Mouse (Mus musculus) limb, embryonic 12.5 days (tissue): ENCODE measurements around the gene Dbnl. TPM values are rescaled to one million over a fixed set of nuclear protein-coding genes. Genes with fewer than 3 reads are reported as not detected.

Experiments
- ATAC-seq: fragments of 200-750 bp; cut with Nextera tagmentation; 2 replicates; pipeline ENCODE4 v1.8.0; 2017; ENCODE audit warnings: low read depth, moderate TSS enrichment; ENCODE audit not compliant: insufficient number of reproducible peaks, insufficient read depth, low FRiP score, low TSS enrichment
- H3K27ac ChIP-seq: fragments of 300-500 bp; sonication (generic); 2 replicates; pipeline ENCODE4 v1.5.1; 2016; ENCODE audit warnings: mild to moderate bottlenecking, moderate library complexity
- H3K27me3 ChIP-seq: fragments of 300-500 bp; sonication (generic); 2 replicates; pipeline ENCODE4 v1.6.1; 2016; ENCODE audit warnings: mild to moderate bottlenecking, moderate library complexity
- H3K36me3 ChIP-seq: fragments of 300-500 bp; sonication (generic); 2 replicates; pipeline ENCODE4 v1.6.1; 2016; ENCODE audit warnings: mild to moderate bottlenecking, moderate library complexity
- H3K4me1 ChIP-seq: fragments of 300-500 bp; sonication (generic); replicated peaks from 2 replicates; pipeline ENCODE4 v1.6.1; 2016
- H3K4me2 ChIP-seq: fragments of 300-500 bp; sonication (generic); 2 replicates; pipeline ENCODE4 v1.6.1; 2016; ENCODE audit warnings: mild to moderate bottlenecking, moderate library complexity
- H3K4me3 ChIP-seq: fragments of 300-500 bp; sonication (generic); replicated peaks from 2 replicates; pipeline ENCODE4 v1.5.1; 2016; ENCODE audit warnings: mild to moderate bottlenecking
- H3K9ac ChIP-seq: fragments of 300-500 bp; sonication (generic); replicated peaks from 2 replicates; pipeline ENCODE4 v1.6.1; 2016; ENCODE audit warnings: mild to moderate bottlenecking, moderate library complexity
- H3K9me3 ChIP-seq: fragments of 300-500 bp; sonication (generic); 2 replicates; pipeline ENCODE4 v1.6.1; 2016; ENCODE audit warnings: mild to moderate bottlenecking, moderate library complexity
- WGBS: fragments of 180-500 bp; shearing (Covaris S2); methylation state at CpG from one replicate; pipeline ENCODE4 v1.1.7; 2016; 5-methylcytosine and 5-hydroxymethylcytosine counted together
- polyA plus RNA-seq: library from polyadenylated mRNA; unstranded; fragments of >200 nt; fragmentation: Nextera tagmentation; extraction: Ambion mirVana; gene quantifications from 2 replicates; pipeline ENCODE4 v1.2.1, GENCODE M21; 2016

Dbnl gene
- polyA plus RNA-seq, 1 experiment from 2014 or later: 122 TPM

DNA sequence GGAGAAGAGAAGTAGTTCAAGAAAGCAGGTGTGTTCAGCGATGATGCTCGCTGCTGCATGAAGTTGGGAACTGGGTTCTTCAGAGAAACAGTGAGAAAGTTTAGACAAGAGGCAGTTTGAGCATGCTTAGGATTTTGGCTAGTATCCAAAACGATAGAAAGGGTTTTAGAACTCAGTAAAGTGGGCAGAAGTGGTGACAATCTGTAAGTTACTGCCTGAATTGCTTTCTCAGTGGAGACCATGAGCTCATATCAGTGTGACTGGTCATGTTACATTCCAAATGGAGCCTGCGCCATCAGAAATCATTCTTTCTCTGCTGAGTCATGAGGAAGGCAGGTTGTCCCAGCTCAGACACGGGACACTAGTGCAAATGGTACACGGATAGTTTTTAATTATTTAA, 22.3 kb upstream of the Dbnl start:
- H3K4me2 ChIP-seq: no peak overlapping the region
- H3K36me3 ChIP-seq: peaks cover 12% of the 10 kb centered on the region
- peaks cover 5% of the 10 kb centered on the region; the same call in 1 of the 2 replicates for H3K4me1 ChIP-seq
- no peak overlapping the region for H3K27ac ChIP-seq
- WGBS: 90% methylated on average over 6 of the region's 6 CpGs
- no peaks in the 10 kb centered on the region for H3K9me3 ChIP-seq
- no peak for ATAC-seq
- H3K4me3 ChIP-seq: no peak overlapping the region
- no peaks in the 10 kb centered on the region for H3K27me3 ChIP-seq
- no peak overlapping the region for H3K9ac ChIP-seq

DNA sequence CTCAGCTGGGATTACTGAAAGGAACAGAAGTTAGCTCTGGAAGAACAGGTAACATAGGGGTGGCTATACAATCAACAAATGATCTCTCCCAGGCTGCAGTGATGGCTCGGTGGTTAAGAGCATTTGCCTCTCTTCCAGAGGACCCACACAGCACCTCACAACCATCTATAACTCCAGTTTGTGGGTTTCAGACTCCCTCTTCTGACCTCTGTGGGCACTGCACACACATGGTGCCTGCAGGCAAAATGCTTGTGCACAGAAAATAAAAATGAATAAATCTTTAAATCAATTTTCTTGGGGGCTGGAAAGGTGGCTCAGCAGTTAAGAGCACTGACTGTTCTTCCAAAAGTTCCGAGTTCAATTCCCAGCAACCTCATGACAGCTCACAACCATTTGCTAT, 9.8 kb upstream of the Dbnl start:
- no peak overlapping the region for H3K4me3 ChIP-seq
- no peak overlapping the region for H3K4me2 ChIP-seq
- H3K27ac ChIP-seq: no peak overlapping the region
- WGBS: 59% methylated on average over 2 of the region's 2 CpGs
- H3K9me3 ChIP-seq: peaks cover under 1% of the 10 kb centered on the region; the same call in 1 of the 2 replicates
- H3K9ac ChIP-seq: no peak overlapping the region
- ATAC-seq: no peak
- no peaks in the 10 kb centered on the region for H3K27me3 ChIP-seq
- H3K36me3 ChIP-seq: peaks cover 8% of the 10 kb centered on the region
- no peaks in the 10 kb centered on the region for H3K4me1 ChIP-seq

DNA sequence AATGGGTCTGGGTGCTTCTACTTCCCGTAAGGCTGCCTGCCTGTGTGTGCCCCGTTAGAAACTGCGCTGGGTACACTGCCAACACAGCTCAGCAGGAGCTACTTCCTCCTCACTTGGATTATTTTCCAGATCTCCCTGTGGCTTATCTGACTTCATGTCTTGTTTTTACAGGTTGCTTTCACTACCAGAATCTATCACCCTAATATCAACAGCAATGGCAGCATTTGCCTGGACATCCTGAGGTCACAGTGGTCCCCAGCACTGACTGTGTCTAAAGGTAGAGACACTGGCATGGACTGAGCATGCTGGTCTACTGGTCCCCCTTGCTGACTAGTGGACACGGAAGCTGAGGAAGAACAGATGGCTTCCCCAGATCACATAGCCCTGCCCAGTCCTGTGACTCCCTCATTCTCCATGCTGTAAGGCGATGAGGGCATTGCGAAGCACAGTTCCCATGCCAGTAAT, 8.2 kb upstream of the Dbnl start:
- Histone ChIP-seq H3K36me3 (peaks cover 8% of the 10 kb centered on the region), H3K9me3 (no peaks in the 10 kb centered on the region), H3K4me2 (no peak overlapping the region), H3K4me3 (no peak overlapping the region), H3K27ac (no peak overlapping the region), H3K9ac (no peak overlapping the region), H3K27me3 (no peaks in the 10 kb centered on the region), H3K4me1 (no peaks in the 10 kb centered on the region)
- ATAC-seq: no peak
- 95% methylated on average over 6 of the region's 6 CpGs for WGBS

DNA sequence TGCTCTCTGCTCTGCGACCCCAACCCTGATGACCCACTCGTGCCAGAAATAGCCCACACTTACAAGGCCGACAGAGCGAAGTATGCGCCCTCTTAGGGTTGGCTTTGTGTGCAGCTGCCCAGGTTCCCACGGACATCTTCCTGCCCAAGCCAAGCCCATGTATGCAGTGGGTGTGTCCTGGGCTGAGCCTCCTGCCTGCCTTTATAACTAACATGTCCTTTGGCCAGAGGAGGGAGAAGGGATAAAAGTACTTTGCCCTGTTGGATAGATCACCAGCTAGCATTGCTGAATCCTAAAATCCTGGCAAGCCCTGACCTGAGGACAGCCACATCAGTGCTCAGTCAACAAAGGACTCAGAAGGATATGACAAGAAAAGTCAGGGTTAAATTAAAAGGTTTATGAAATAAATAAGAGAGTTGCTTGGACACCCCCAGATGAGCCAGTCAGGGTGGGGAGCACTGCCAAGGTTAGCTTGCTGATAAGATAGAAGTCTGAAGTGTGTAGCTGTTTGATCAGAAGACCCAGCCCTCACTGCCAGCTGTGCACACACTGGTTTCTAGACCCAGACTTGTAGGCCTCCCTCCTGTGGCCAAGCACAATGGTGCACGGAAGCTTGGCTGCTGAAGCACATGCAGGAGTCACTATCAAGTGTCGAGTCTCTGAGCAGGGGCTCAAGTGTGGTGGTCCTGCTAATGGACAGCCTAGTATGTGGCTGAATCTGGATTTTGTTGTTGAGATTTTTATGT, 5.9 kb upstream of the Dbnl start:
- 71% methylated on average over 8 of the region's 8 CpGs for WGBS
- Histone ChIP-seq H3K4me2 (no peak overlapping the region), H3K27me3 (no peaks in the 10 kb centered on the region), H3K4me3 (no peak overlapping the region), H3K4me1 (peaks cover 1% of the 10 kb centered on the region), H3K36me3 (peaks cover 8% of the 10 kb centered on the region), H3K9me3 (no peaks in the 10 kb centered on the region), H3K9ac (no peak overlapping the region), H3K27ac (no peak overlapping the region)
- no peak for ATAC-seq

DNA sequence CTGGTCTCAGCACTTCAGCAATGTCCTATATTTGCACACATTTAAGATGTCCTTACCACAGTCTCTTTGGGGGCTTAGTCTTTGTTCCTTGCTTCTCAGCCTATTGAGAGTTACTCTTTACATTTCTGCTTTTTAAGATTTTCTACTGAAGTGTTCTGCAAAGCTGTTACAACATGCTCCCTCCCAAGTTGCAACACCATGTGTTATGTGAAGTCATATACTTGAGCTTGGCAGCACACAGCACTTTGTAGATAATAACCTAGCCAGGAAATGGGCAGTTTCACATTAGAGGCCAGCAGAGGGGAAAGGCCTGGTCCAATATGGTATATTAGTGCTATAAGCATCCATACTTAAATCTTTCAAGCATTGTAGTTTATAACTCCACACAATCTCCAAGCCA, 2.6 kb upstream of the Dbnl start:
- no peak overlapping the region for H3K4me3 ChIP-seq
- H3K27me3 ChIP-seq: no peaks in the 10 kb centered on the region
- peaks cover 13% of the 10 kb centered on the region for H3K36me3 ChIP-seq
- H3K9ac ChIP-seq: no peak overlapping the region
- no peak overlapping the region for H3K4me2 ChIP-seq
- H3K9me3 ChIP-seq: no peaks in the 10 kb centered on the region
- H3K4me1 ChIP-seq: peaks cover 15% of the 10 kb centered on the region
- no peak for ATAC-seq
- H3K27ac ChIP-seq: no peak overlapping the region

DNA sequence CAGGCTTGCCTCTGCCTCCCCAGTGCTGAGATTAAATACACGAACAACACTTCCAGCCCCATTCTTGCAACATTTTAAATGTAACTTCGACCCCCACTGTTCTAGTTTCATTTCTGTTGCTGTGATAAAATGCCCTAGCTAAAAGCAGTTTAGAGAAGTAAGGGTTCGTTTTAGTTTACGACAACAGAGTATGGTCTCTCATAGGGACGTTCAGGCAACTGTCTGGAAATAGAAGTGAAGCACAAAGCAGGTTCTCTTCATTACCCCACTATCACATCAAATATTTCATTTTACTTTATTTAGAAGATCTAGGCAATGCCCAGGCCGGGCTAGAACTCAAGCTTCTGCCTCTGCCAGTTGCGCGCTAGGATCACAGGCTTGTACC, 625 bp upstream of the Dbnl start:
- Histone ChIP-seq H3K9ac (peak overlapping the region; percentile 69), H3K4me3 (peak overlapping the region; percentile 76), H3K36me3 (peaks cover 21% of the 10 kb centered on the region), H3K4me2 (peak overlapping the region; percentile 88), H3K27ac (peak overlapping the region; percentile 92), H3K4me1 (peaks cover 15% of the 10 kb centered on the region), H3K9me3 (no peaks in the 10 kb centered on the region), H3K27me3 (no peaks in the 10 kb centered on the region)
- ATAC-seq: no peak
- 35% methylated on average over 8 of the region's 8 CpGs for WGBS

DNA sequence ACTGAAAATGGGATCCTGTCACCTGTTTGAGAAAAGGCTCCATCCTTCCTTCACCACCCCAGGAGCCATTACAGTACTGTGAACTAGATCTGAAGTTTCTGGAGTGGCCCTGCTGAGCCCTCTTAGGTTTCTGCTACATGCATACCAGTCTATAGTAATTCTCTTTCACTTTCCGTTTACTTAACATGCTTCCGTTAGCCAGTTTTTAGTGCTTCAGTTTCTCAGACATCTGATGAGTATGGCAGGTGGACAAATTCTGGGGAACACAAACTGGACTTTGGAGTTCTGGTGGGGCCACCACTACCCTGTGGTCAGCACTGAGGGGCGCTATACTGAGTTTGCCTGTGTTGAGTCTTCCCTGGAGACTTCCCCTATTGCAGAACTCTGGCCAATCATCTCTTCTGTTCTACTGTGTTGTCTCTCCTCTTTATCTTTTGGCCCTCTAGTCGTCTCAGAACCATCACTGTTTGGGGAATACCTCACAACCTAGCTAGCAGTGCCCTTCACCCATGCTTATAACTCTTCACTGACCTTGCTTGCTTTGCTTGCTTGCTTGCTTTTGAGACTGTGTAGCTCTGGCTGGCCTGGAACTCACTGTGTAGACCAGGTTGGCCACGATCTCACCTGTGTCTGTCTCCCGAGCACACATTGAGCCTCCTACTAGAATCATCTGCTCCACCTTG, 924 bp downstream of the Dbnl start:
- H3K4me1 ChIP-seq: peaks cover 15% of the 10 kb centered on the region
- no peaks in the 10 kb centered on the region for H3K9me3 ChIP-seq
- H3K36me3 ChIP-seq: peaks cover 35% of the 10 kb centered on the region
- ATAC-seq: no peak
- H3K4me3 ChIP-seq: peak overlapping the region; percentile 76
- peak overlapping the region; percentile 79 for H3K9ac ChIP-seq
- H3K27ac ChIP-seq: peak overlapping the region; percentile 92
- H3K27me3 ChIP-seq: no peaks in the 10 kb centered on the region
- 73% methylated on average over 6 of the region's 6 CpGs for WGBS
- H3K4me2 ChIP-seq: peak overlapping the region; percentile 88

DNA sequence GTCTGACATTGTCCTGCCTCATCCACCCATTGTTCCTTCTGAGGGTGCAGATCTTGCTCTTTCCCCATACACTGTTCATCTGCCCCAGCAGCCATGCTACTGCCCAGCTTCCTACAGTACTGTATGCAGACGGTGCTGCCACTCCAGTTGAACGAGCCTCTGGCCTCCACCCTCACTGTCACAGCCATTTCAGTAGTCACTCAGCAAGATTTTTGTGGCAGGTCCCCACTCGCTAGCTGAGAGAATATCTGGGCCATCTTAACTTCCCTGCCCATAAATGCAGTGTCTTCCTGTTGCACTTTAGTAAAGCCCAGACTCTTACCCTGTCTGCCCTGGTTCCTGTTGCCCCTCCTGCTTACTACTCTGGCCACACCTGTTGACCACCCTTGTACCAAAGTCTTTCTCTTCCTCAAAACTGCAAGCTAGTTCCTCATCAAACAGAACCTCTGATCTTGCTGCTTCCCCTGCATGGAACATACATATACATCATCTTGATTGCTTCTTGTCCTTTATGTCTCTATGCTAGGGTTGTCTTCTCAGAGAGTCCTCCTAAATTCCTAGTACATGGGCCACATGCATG, 1.6 kb downstream of the Dbnl start:
- H3K9me3 ChIP-seq: no peaks in the 10 kb centered on the region
- WGBS: 87% methylated on average over 3 of the region's 3 CpGs
- peak overlapping the region; percentile 76 for H3K4me3 ChIP-seq
- H3K4me2 ChIP-seq: peak overlapping the region; percentile 88
- H3K36me3 ChIP-seq: peaks cover 41% of the 10 kb centered on the region
- no peaks in the 10 kb centered on the region for H3K27me3 ChIP-seq
- H3K4me1 ChIP-seq: peaks cover 15% of the 10 kb centered on the region
- ATAC-seq: no peak
- no peak overlapping the region for H3K27ac ChIP-seq
- no peak overlapping the region for H3K9ac ChIP-seq

DNA sequence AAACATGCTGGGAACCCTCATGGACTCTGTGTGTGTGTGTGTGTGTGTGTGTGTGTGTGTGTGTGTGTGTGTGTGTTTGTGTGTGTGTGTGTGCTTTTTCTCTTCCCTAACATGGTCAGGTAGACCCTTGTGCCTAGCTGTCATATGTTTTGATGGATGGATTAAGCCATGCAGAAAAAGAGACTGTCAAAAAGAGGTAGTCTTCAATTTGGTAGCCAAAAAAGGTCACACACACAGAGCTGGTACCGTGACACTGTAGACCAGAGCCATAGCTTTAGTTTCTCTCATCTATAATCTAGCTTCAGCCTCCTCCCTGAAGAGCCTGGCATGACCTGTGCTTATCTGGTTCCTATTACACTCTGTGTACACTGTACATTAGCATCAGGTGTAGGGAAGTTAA, 2.1 kb downstream of the Dbnl start:
- H3K36me3 ChIP-seq: peaks cover 47% of the 10 kb centered on the region

DNA sequence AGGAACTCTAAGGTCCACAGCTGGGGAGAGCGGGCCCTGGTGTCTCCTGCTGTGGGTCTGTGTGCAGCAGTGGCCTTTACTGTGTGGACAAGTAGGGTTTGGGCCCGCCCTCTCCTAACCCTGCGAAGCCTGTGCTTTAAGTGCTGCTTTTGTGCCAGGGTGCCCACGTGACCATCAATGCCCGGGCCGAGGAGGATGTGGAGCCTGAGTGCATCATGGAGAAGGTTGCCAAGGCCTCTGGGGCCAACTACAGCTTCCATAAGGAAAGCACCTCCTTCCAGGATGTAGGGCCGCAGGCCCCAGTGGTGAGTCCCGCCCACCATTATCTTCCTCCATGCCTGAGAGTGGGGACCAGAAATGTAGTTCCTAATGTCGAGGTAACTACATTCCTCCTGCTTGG, 7.0 kb downstream of the Dbnl start:
- peaks cover 94% of the 10 kb centered on the region for H3K36me3 ChIP-seq
- no peak overlapping the region for H3K4me2 ChIP-seq
- no peak overlapping the region for H3K27ac ChIP-seq
- H3K4me1 ChIP-seq: no peaks in the 10 kb centered on the region
- no peak for ATAC-seq
- H3K27me3 ChIP-seq: no peaks in the 10 kb centered on the region
- H3K9me3 ChIP-seq: no peaks in the 10 kb centered on the region
- H3K9ac ChIP-seq: no peak overlapping the region
- 91% methylated on average over 9 of the region's 9 CpGs for WGBS
- H3K4me3 ChIP-seq: no peak overlapping the region

More for the DNA sequence above, 2.1 kb downstream of the Dbnl start:
- no peaks in the 10 kb centered on the region for H3K9me3 ChIP-seq
- no peak overlapping the region for H3K4me3 ChIP-seq
- H3K4me2 ChIP-seq: no peak overlapping the region
- WGBS: 93% methylated on average over 1 of the region's 1 CpGs
- no peak overlapping the region for H3K27ac ChIP-seq
- ATAC-seq: no peak
- H3K27me3 ChIP-seq: no peaks in the 10 kb centered on the region
- H3K4me1 ChIP-seq: peaks cover 15% of the 10 kb centered on the region
- no peak overlapping the region for H3K9ac ChIP-seq

DNA sequence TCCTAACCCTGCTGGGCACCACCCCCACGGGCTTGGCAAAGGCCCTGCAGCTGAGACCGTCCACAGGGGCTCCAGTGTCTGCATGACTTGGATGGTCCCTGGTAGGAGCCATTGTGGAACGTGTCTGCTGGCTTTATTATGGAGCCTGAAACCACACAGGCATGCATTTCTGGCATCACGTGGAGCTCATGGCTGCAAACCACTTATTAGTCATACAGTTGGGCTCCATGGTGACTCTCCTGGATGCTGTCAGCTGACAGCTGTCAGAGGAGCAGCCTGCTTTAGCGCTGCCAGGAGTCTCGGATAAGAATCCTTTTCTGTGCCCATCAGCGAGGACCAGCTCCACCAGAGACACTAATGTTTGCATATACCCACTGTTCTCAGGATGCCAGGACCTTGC, 7.4 kb downstream of the Dbnl start:
- 93% methylated on average over 7 of the region's 7 CpGs for WGBS
- H3K9me3 ChIP-seq: no peaks in the 10 kb centered on the region
- no peak for ATAC-seq
- no peaks in the 10 kb centered on the region for H3K4me1 ChIP-seq
- H3K36me3 ChIP-seq: peaks cover 94% of the 10 kb centered on the region
- H3K9ac ChIP-seq: no peak overlapping the region
- no peak overlapping the region for H3K4me3 ChIP-seq
- no peak overlapping the region for H3K27ac ChIP-seq
- no peak overlapping the region for H3K4me2 ChIP-seq
- no peaks in the 10 kb centered on the region for H3K27me3 ChIP-seq
